Mouse (Mus musculus): Measurements from ENCODE around the gene Decr2.
"Not testable (repeated sequence)": the region's sequence is repeated elsewhere in the genome, so short reads cannot be mapped to it uniquely, and the experiment has no call there.

The Decr2 gene

GRCm38 (mm10) chr17:26089905-26090632 lies at the start of gene Decr2:
Gene Decr2 (minus strand): TSS chr17:26090337.
- peak; percentile 94 to 97 for DNase-seq (ENCODE audit: inconsistent age in 2 of 2, low spot score in 1 of 2)

- no peak for DNase-seq (ENCODE audit: inconsistent age in 2 of 2, low spot score in 1 of 2)
Observed at GRCm38 (mm10) chr17:26138901-26139381, 48.8 kb upstream of the Decr2 start.

GRCm38 (mm10) chr17:26138239-26138836 lies 48.2 kb upstream of the Decr2 start, which contains the start of gene Axin1:
Gene Axin1 (plus strand): TSS chr17:26138688.
- DNase-seq (ENCODE audit: inconsistent age in 2 of 2, low spot score in 1 of 2): peak; percentile 96 to 98

- peak in 1 of 2 experiments; percentile 37 for DNase-seq (ENCODE audit: inconsistent age in 2 of 2, low spot score in 1 of 2)
Observed at GRCm38 (mm10) chr17:26137751-26138130, 47.6 kb upstream of the Decr2 start.

- DNase-seq (ENCODE audit: inconsistent age in 2 of 2, low spot score in 1 of 2): no peak
Observed at GRCm38 (mm10) chr17:26137106-26137750, 47.1 kb upstream of the Decr2 start.

GRCm38 (mm10) chr17:26131856-26132853 lies 42.0 kb upstream of the Decr2 start:
- no peak for DNase-seq (ENCODE audit: inconsistent age in 2 of 2, low spot score in 1 of 2)

GRCm38 (mm10) chr17:26131062-26131732 lies 41.1 kb upstream of the Decr2 start:
- DNase-seq (ENCODE audit: inconsistent age in 2 of 2, low spot score in 1 of 2): no peak

- DNase-seq (ENCODE audit: inconsistent age in 2 of 2, low spot score in 1 of 2): no peak
Observed at GRCm38 (mm10) chr17:26125226-26125625, 35.1 kb upstream of the Decr2 start.

GRCm38 (mm10) chr17:26124560-26124959 lies 34.4 kb upstream of the Decr2 start:
- DNase-seq (ENCODE audit: inconsistent age in 2 of 2, low spot score in 1 of 2): no peak

- peak; percentile 91 to 97 for DNase-seq (ENCODE audit: inconsistent age in 2 of 2, low spot score in 1 of 2)
Observed at GRCm38 (mm10) chr17:26123267-26123684, 33.1 kb upstream of the Decr2 start, which contains the start of gene Mrpl28. Gene Mrpl28 (plus strand): TSS chr17:26123500.

- DNase-seq (ENCODE audit: inconsistent age in 2 of 2, low spot score in 1 of 2): peak in 1 of 2 experiments; percentile 38
Observed at GRCm38 (mm10) chr17:26122431-26123140, 32.4 kb upstream of the Decr2 start.

- DNase-seq (ENCODE audit: inconsistent age in 2 of 2, low spot score in 1 of 2): peak in 1 of 2 experiments; percentile 76
Observed at GRCm38 (mm10) chr17:26119766-26120710, 29.9 kb upstream of the Decr2 start.

- no peak for DNase-seq (ENCODE audit: inconsistent age in 2 of 2, low spot score in 1 of 2)
Observed at GRCm38 (mm10) chr17:26116503-26117258, 26.5 kb upstream of the Decr2 start.

GRCm38 (mm10) chr17:26115956-26116487 lies 25.9 kb upstream of the Decr2 start:
- no peak for DNase-seq (ENCODE audit: inconsistent age in 2 of 2, low spot score in 1 of 2)

GRCm38 (mm10) chr17:26115205-26115898 lies 25.2 kb upstream of the Decr2 start:
- peak in 1 of 2 experiments; percentile 19 for DNase-seq (ENCODE audit: inconsistent age in 2 of 2, low spot score in 1 of 2)

GRCm38 (mm10) chr17:26114461-26114860 lies 24.3 kb upstream of the Decr2 start:
- not testable (repeated sequence) for DNase-seq (ENCODE audit: inconsistent age in 2 of 2, low spot score in 1 of 2)

GRCm38 (mm10) chr17:26114061-26114460 lies 23.9 kb upstream of the Decr2 start:
- DNase-seq (ENCODE audit: inconsistent age in 2 of 2, low spot score in 1 of 2): no peak
